Mouse (Mus musculus) macrophage (primary cell): ENCODE measurements around the gene Rnf227. TPM values are rescaled to one million over a fixed set of nuclear protein-coding genes. Genes with fewer than 3 reads are reported as not detected.

Experiments
- H3K27ac ChIP-seq: fragments of 350-480 bp; formaldehyde crosslinking; 2 replicates; pipeline ENCODE4 v1.9.0; 2021
- H3K36me3 ChIP-seq: fragments of 350-480 bp; formaldehyde crosslinking; 2 replicates; pipeline ENCODE4 v1.9.0; 2021; ENCODE audit errors: inconsistent target
- H3K4me3 ChIP-seq: fragments of 350-480 bp; formaldehyde crosslinking; 2 replicates; pipeline ENCODE4 v1.9.0; 2021; ENCODE audit errors: inconsistent target
- H3K79me2 ChIP-seq: fragments of 350-480 bp; formaldehyde crosslinking; 2 replicates; pipeline ENCODE4 v1.9.0; 2021; ENCODE audit errors: inconsistent target
- whole genome bisulfite sequencing: methylation state at CpG from one replicate; pipeline ENCODE4 v1.1.7; 2026; ENCODE audit warnings: inconsistent platforms; ENCODE audit not compliant: missing documents; 5-methylcytosine and 5-hydroxymethylcytosine counted together
- polyA plus RNA-seq: library from polyadenylated mRNA; stranded (reverse); fragments of 250-400 nt; gene quantifications from 3 replicates; pipeline ENCODE4 v1.2.4, GENCODE M21; 2018; ENCODE audit warnings: inconsistent platforms

Rnf227 gene
- polyA plus RNA-seq, 1 experiment from 2014 or later, result 4.4 TPM

GRCm38 (mm10) chr11:69390400-69391034 lies 50.3 kb downstream of the Rnf227 start:
- Histone ChIP-seq H3K4me3 (no peak overlapping the region), H3K79me2 (peaks cover 10% of the 10 kb centered on the region; the same call in 1 of the 2 replicates), H3K27ac (no peak overlapping the region), H3K36me3 (no peaks in the 10 kb centered on the region)
- 47% methylated on average over 10 of the region's 10 CpGs for WGBS

Other genes with a start within 250 kb of the Rnf227 start
- gene Per1, start 245.2 kb upstream of the Rnf227 start, polyA plus RNA-seq, result 8.8 to 17.5 TPM (median 11.6 TPM) in 3 replicates
- gene Hes7, start 220.1 kb upstream of the Rnf227 start, polyA plus RNA-seq, result not detected in 3 replicates
- gene 9130213A22Rik, start 217.9 kb upstream of the Rnf227 start, polyA plus RNA-seq, result 0.14 to 0.29 TPM in 2 of 3 replicates, not detected in the other
- 0.19 TPM in 1 of 3 replicates, not detected in the others for gene Aloxe3, start 214.6 kb upstream of the Rnf227 start, polyA plus RNA-seq
- gene Alox12b, start 183.5 kb upstream of the Rnf227 start, polyA plus RNA-seq, result not detected in 3 replicates
- gene Alox8, start 142.6 kb upstream of the Rnf227 start, polyA plus RNA-seq, result not detected in 3 replicates
- not detected in 3 replicates for gene Gucy2e, start 103.4 kb upstream of the Rnf227 start, polyA plus RNA-seq
- 3.6 to 6.7 TPM (median 5.4 TPM) in 3 replicates for gene Cntrob, start 16.7 kb upstream of the Rnf227 start, polyA plus RNA-seq
- 103 to 111 TPM (median 110 TPM) in 3 replicates for gene Trappc1, start 16.5 kb upstream of the Rnf227 start, polyA plus RNA-seq
- 0.11 to 0.33 TPM (median 0.23 TPM) in 3 replicates for gene Kcnab3, start 14.2 kb upstream of the Rnf227 start, polyA plus RNA-seq
- gene Chd3, start 28.9 kb downstream of the Rnf227 start, polyA plus RNA-seq, result 43.6 to 105 TPM (median 82.3 TPM) in 3 replicates
- gene Naa38, start 55.0 kb downstream of the Rnf227 start, polyA plus RNA-seq, result 60.0 to 104 TPM (median 95.8 TPM) in 3 replicates
- gene Cyb5d1, start 55.2 kb downstream of the Rnf227 start, polyA plus RNA-seq, result 25.0 to 35.1 TPM (median 31.3 TPM) in 3 replicates
- 0.09 TPM in 1 of 3 replicates, not detected in the others for gene Tmem88, start 57.8 kb downstream of the Rnf227 start, polyA plus RNA-seq
- gene Kdm6b, start 73.2 kb downstream of the Rnf227 start, polyA plus RNA-seq, result 4.5 to 15.0 TPM (median 11.0 TPM) in 3 replicates
- 0.32 to 3.0 TPM (median 1.5 TPM) in 3 replicates for gene Dnah2, start 208.6 kb downstream of the Rnf227 start, polyA plus RNA-seq
- gene Efnb3, start 219.7 kb downstream of the Rnf227 start, polyA plus RNA-seq, result 0.06 TPM in 1 of 3 replicates, not detected in the others
- 4.4 to 5.0 TPM (median 5.0 TPM) in 3 replicates for gene Wrap53, start 239.8 kb downstream of the Rnf227 start, polyA plus RNA-seq
- gene Trp53, start 239.9 kb downstream of the Rnf227 start, polyA plus RNA-seq, result 32.6 to 59.9 TPM (median 52.5 TPM) in 3 replicates